Mouse (Mus musculus): Measurements from ENCODE around the gene Plac9b. TPM values are rescaled to one million over a fixed set of nuclear protein-coding genes. Genes with fewer than 3 reads are reported as not detected.
"Not testable (repeated sequence)": the region's sequence is repeated elsewhere in the genome, so short reads cannot be mapped to it uniquely, and the experiment has no call there.

Gene Plac9b
- polyA plus RNA-seq (2012; rRNA removed), result 75.4 and 85.4 TPM in 2 replicates

- DNase-seq (ENCODE audit: low read depth), result not testable (repeated sequence)
Observed at GRCm38 (mm10) chr14:26182380-26182779, at the start of gene Plac9b. Gene Plac9b, minus strand, starts transcription at chr14:26182480.

DNA sequence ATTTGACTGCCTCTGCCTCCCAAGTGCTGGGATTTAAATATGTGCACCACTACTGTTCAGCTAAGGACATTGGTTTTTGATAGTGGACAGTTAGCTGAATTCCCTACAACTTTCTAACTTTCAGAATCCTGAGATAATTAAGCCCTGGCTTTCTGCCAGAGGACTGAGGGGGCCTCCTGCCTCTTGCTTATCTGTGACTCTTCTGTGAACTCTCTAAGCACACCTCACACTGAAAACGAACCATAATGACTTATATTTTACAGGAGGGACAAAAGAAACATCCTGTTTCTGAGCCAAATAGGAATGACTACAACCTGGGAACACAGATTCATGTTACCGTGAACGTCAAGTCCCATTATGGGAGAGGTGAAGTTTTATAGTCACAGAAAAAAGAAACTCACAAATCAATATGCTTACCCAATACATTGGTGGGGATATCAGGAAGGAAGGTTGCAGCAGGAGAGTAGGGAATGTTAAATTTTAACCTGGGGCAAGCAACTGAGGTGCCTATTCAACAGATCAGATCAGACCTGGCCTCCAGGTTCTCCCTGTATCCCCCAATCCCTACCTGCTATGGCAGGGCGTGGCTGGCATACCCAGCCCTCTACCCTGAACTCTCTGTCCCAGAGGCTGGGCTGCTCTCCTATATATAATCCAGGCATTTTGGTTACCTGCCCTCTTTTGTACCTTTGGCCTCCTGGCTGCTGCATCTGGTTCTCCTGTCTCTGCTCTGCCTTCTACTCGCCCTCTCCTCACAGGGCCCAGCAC lies 34.1 kb upstream of the Plac9b start:
- not testable (repeated sequence) for DNase-seq (ENCODE audit: low read depth)

DNA sequence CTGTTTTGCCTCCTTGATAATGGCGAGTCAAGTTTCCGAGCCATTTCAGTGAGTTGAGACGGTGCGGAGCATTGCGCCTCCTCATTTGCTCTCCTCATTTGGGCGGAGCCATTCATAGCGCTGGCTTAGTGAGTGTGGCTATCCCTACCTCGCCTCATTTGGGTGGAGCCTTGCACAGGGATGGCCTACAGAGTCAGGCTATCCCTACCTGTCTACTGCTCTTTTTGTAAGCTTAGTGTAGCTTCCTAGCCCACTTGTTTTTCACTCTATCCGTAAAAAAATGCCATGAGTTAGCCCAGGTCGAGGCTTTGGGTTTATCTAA lies 24.6 kb upstream of the Plac9b start, which contains the start of gene Tmem254b:
Tmem254b (minus strand) TSS at position 116 of the 322 bp plus-strand sequence.
- DNase-seq (ENCODE audit: low read depth), result not testable (repeated sequence)

- not testable (repeated sequence) for DNase-seq (ENCODE audit: low read depth)
Observed at GRCm38 (mm10) chr14:26206197-26206925, 24.1 kb upstream of the Plac9b start.

DNA sequence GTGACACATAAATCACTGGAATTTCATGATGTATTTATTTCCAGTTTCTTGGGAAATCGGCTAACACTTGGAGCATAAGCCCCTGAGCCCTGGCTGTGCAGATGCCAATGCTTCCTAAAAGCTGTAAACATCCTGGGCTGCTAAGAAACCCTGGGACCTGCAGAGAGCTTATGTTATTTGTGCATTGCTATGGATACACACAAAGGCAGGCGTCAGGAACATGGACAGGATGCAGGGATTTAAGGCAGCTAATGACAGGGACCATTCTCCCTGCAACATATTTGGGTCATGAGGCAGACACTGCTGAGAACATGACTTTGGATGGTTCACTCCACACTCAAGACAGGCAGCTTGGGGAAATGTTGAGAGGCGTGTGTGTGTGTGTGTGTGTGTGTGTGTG lies 15.6 kb upstream of the Plac9b start:
- DNase-seq (ENCODE audit: low read depth), result not testable (repeated sequence)

DNA sequence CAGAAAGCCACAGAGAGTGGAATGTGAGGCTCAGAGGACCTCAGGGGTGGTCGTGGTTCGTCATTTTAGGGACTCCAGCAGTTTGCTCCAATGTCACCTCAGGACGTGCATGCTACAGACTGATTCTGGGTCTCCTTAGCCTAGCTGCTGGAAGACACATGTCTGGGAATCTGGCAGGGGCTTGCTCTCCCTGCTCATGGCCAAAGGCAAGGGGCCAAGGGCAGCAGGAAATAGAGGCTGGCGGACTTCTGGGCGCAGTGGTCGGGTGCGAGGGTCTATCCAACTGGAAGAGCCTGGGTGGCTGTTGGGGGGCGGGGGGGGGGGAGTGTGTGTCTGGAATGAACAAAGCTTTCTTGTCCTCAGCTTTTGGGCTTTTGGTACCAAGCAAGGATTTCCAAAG lies 6.1 kb upstream of the Plac9b start:
- DNase-seq (ENCODE audit: low read depth), result not testable (repeated sequence)

DNA sequence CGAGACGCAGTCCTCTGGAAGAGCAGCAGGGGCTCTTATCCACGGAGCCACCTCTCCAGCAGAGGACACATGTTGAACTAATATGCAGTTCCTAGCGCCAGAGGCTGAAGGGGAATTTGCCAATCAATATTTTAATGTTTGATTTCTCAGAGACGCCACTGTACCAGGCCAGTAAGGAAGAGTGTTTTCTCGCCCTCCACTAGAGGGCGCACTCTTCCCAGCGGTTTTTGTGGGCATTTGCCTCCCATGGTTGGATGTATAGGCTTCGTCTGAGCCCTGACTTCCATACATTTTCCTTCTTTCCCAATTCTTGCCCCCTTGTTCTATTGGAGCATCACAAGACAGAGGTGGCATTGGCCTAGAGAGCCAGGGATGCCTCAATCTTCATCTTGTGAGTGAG lies 4.4 kb upstream of the Plac9b start:
- DNase-seq (ENCODE audit: low read depth), result not testable (repeated sequence)

GRCm38 (mm10) chr14:26181660-26182059 lies 620 bp downstream of the Plac9b start:
- DNase-seq (ENCODE audit: low read depth), result not testable (repeated sequence)

GRCm38 (mm10) chr14:26175028-26175427 lies 7.3 kb downstream of the Plac9b start:
- not testable (repeated sequence) for DNase-seq (ENCODE audit: low read depth)

DNA sequence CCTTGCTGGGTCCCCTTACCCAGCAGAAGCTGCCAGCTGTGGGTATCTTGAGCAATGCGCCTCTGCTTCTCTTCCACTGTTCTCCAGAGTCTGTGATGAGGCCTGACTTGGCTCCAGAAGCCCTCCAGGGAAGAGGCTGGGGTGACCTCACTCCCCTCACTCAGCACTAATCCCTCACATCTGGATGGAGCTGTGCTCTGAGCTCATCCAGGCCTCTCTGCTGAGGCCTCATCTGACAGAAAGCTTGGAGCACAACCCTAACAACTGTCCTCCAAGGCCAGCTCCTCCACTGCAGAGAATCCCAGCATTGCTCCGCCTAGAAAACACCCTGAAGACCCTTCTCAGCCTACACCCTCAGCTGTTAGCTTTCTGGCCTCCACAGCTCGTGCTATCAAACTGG lies 8.3 kb downstream of the Plac9b start:
- not testable (repeated sequence) for DNase-seq (ENCODE audit: low read depth)

DNA sequence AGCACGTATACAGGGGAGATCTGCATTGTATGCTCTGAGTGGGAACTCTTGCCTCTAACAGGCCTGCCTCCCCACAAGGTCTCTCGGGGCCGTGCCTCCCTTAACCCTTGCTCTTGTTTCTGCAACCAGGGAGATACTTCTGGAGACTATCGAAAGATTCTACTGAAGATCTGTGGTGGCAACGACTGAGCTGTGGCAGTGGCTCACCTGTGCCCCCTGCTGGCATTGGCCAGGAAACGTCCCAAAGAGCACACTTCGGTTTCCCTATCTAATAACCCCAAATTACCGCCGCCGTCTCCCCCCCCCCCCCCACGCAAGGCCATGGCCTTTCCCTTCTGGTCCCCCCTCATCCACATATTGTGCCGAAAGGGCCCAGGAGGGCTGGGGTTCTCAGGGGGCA lies 17.0 kb downstream of the Plac9b start:
- DNase-seq (ENCODE audit: low read depth), result not testable (repeated sequence)

DNA sequence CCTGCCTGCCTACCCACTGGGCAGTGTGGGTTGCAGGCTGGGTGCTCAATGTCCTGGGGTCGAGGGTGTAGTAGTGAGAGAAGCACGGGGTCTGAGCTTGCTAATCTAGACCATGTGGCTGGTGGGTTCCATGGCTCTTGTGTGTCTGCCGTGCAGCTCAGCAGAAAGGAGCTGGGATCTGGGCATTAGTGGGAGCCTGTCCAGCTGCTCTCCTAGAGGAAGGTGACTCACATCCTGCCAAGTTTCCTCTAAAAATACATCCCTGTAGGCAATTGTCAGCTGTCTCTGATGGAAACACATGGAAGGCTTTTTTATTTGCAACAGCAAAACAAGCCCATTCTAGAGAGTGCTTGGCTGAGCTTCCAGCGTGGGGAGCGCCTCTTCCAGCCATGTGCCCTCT lies 19.9 kb downstream of the Plac9b start:
- not testable (repeated sequence) for DNase-seq (ENCODE audit: low read depth)

DNA sequence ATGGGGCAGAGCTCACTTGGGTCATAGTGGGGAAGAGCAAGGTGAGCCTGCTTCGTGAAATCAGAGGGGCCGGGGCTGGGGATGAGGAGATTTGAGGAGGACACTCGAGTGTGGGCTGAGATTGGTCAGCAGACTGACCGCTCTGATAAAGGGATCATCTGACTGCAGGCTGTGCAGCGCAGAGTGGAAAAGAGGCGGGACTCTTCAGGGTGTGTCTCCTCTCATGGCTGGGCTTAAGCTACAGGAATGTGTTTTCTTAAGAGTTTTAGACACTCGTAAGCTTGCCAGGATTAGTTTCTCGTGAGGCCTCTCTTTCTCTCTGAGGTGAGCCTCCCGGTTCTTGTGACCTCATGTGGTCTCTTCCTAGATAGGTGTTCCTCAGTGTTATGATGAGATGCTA lies 21.1 kb downstream of the Plac9b start:
- not testable (repeated sequence) for DNase-seq (ENCODE audit: low read depth)

GRCm38 (mm10) chr14:26156032-26156431 lies 26.2 kb downstream of the Plac9b start:
- not testable (repeated sequence) for DNase-seq (ENCODE audit: low read depth)

DNA sequence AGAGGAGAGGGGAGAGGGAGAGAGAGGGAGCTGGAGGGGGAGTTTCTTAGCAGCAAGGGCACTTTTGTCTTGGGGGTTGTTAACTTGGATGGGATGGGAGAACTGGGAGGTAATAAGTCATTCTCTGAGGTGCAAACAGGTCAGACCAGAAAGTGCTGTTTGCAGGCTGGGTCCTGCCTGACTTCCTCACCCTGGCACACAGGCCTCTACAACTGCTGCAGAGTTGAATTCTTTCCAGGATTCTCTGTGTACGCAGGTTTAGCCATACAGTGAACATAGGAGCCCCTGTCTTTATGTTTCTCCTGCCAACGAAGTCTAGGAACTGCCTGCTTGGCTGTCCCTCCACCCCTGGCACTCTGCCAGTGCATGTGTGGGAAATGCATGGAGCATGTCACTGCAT lies 35.2 kb downstream of the Plac9b start:
- DNase-seq (ENCODE audit: low read depth), result not testable (repeated sequence)

GRCm38 (mm10) chr14:26119095-26119494 lies 63.2 kb downstream of the Plac9b start:
- DNase-seq (ENCODE audit: low read depth), result not testable (repeated sequence)

DNA sequence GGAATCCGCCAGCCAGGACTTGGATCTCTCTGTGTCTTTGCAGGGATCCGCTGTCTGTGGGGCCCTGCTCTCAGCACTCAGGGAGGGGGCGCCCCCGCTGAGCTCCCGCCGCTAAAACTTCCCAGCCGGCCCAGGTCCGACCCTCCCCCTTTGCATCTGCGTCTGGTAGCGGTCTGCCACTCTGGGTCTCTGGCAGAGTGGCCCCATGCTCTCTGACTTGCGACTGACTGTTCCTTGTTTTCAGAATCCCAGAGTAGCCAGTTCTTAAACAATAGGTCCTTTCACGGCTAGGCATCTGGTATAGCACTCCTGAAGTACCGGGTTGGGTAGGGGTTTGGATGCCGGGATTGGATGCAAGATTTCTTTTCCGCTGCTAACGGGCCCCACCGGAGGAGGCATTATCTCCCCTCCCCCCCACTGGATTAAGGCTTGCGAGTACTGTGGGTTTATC lies 63.7 kb downstream of the Plac9b start:
- not testable (repeated sequence) for DNase-seq (ENCODE audit: low read depth)

DNA sequence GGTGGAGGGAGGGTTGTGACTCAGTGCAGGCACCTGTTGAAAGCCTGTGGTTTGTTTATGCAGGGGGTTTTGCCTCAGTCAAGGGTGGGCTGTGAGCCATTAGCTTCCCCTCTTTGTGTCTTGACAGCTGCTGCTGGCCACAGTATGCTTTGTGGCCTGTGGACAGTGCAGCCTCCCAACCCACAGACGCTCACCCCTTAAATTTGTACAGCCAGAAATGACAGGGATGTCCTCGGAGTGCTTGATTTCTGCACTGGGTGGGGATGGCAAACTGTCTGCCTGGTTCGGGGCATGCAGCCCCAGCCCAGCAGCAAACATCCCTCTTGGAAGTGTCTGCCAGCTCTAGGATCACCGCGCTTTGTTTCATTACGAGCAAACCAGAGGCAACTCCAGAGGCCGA lies 64.1 kb downstream of the Plac9b start, which contains the start of gene Duxbl2:
Duxbl2 (plus strand) TSS at position 200 of the 400 bp plus-strand sequence.
- DNase-seq (ENCODE audit: low read depth), result not testable (repeated sequence)

Measured in gonadal fat pad, adult 2 months (tissue).